Mouse (Mus musculus) colon, adult 2 months (tissue): ENCODE measurements around the gene Qsox2. TPM values are rescaled to one million over a fixed set of nuclear protein-coding genes. Genes with fewer than 3 reads are reported as not detected.

Experiments used
- polyA plus RNA-seq: library from polyadenylated mRNA; depleted of rRNA; stranded (reverse); fragments of >200 nt; gene quantifications from 2 replicates; pipeline ENCODE4 v1.2.3, GENCODE M21; 2012; rRNA removed

Qsox2 gene
- 24.2 and 25.1 TPM in 2 replicates for polyA plus RNA-seq

GRCm38 (mm10) chr2:26237290-26237782, at the start of gene Qsox2:
TSS of gene Qsox2 (minus strand) at chr2:26237525.

GRCm38 (mm10) chr2:26208126-26208789, 29.1 kb downstream of the Qsox2 start, which contains the start of gene Lhx3:
TSS of gene Lhx3 (minus strand) at chr2:26208289.

Other genes with a start within 250 kb of the Qsox2 start
- gene Ubac1, start 215.8 kb downstream of the Qsox2 start, polyA plus RNA-seq = 65.0 and 65.8 TPM in 2 replicates
- gene Nacc2, start 114.3 kb downstream of the Qsox2 start, polyA plus RNA-seq = 75.8 and 82.9 TPM in 2 replicates
- gene Lhx3, start 29.2 kb downstream of the Qsox2 start, polyA plus RNA-seq = 0.05 and 0.22 TPM in 2 replicates
- 0.35 and 0.47 TPM in 2 replicates for gene Ccdc187, start 57.0 kb upstream of the Qsox2 start, polyA plus RNA-seq
- gene Gpsm1, start 78.0 kb upstream of the Qsox2 start, polyA plus RNA-seq = 21.9 and 25.6 TPM in 2 replicates
- 19.7 and 32.2 TPM in 2 replicates for gene Dnlz, start 114.6 kb upstream of the Qsox2 start, polyA plus RNA-seq
- gene Card9, start 123.4 kb upstream of the Qsox2 start, polyA plus RNA-seq = 3.8 and 3.9 TPM in 2 replicates
- 27.1 and 27.9 TPM in 2 replicates for gene Snapc4, start 143.1 kb upstream of the Qsox2 start, polyA plus RNA-seq
- gene Entr1, start 151.8 kb upstream of the Qsox2 start, polyA plus RNA-seq = 68.7 and 77.9 TPM in 2 replicates
- 25.1 and 27.1 TPM in 2 replicates for gene Pmpca, start 151.8 kb upstream of the Qsox2 start, polyA plus RNA-seq
- gene Inpp5e, start 171.7 kb upstream of the Qsox2 start, polyA plus RNA-seq = 22.3 and 24.9 TPM in 2 replicates
- gene Sec16a, start 207.7 kb upstream of the Qsox2 start, polyA plus RNA-seq = 95.3 and 112 TPM in 2 replicates